Mouse (Mus musculus) liver, embryonic 12.5 days (tissue): ENCODE data around the gene Comt. TPM values are rescaled to one million over a fixed set of nuclear protein-coding genes. Genes with fewer than 3 reads are reported as not detected.

Experiments used
- ATAC-seq: fragments of 200-750 bp; cut with Nextera tagmentation; 2 replicates; pipeline ENCODE4 v1.8.0; 2017; ENCODE audit warnings: moderate number of reproducible peaks, mild to moderate bottlenecking, moderate library complexity
- H3K27ac ChIP-seq: fragments of 300-500 bp; sonication (generic); 2 replicates; pipeline ENCODE4 v1.5.1; 2016; ENCODE audit warnings: mild to moderate bottlenecking
- H3K27me3 ChIP-seq: fragments of 300-500 bp; sonication (generic); replicated peaks from 2 replicates; pipeline ENCODE4 v1.6.1; 2016; ENCODE audit warnings: mild to moderate bottlenecking, moderate library complexity
- H3K36me3 ChIP-seq: fragments of 300-500 bp; sonication (generic); 2 replicates; pipeline ENCODE4 v1.6.1; 2016; ENCODE audit warnings: mild to moderate bottlenecking, moderate library complexity
- H3K4me1 ChIP-seq: fragments of 300-500 bp; sonication (generic); 2 replicates; pipeline ENCODE4 v1.6.1; 2016
- H3K4me2 ChIP-seq: fragments of 300-500 bp; sonication (generic); 2 replicates; pipeline ENCODE4 v1.6.1; 2016; ENCODE audit warnings: mild to moderate bottlenecking, moderate library complexity
- H3K4me3 ChIP-seq: fragments of 300-500 bp; sonication (generic); 2 replicates; pipeline ENCODE4 v1.5.1; 2016; ENCODE audit warnings: mild to moderate bottlenecking, moderate library complexity
- H3K9ac ChIP-seq: fragments of 300-500 bp; sonication (generic); 2 replicates; pipeline ENCODE4 v1.6.1; 2016; ENCODE audit warnings: mild to moderate bottlenecking, moderate library complexity
- H3K9me3 ChIP-seq: fragments of 300-500 bp; sonication (generic); replicated peaks from 2 replicates; pipeline ENCODE4 v1.6.1; 2016; ENCODE audit warnings: mild to moderate bottlenecking, moderate library complexity
- WGBS: fragments of 180-500 bp; shearing (Covaris S2); methylation state at CpG from one replicate; pipeline ENCODE4 v1.1.7; 2016; ENCODE audit not compliant: insufficient replicate concordance; 5-methylcytosine and 5-hydroxymethylcytosine counted together
- polyA plus RNA-seq: library from polyadenylated mRNA; unstranded; fragments of >200 nt; fragmentation: Nextera tagmentation; extraction: Ambion mirVana; gene quantifications from 2 replicates; pipeline ENCODE4 v1.2.1, GENCODE M21; 2016

Gene Comt
- polyA plus RNA-seq, 1 experiment from 2014 or later, result 120 TPM

GRCm38 (mm10) chr16:18430641-18431212 lies 4.1 kb upstream of the Comt start:
- H3K4me3 ChIP-seq, result peak overlapping the region; percentile 85
- peak overlapping the region; percentile 95 for H3K27ac ChIP-seq
- WGBS, result 41% methylated on average over 8 of the region's 8 CpGs
- no peaks in the 10 kb centered on the region for H3K9me3 ChIP-seq
- H3K9ac ChIP-seq, result peak overlapping the region; percentile 95
- peaks cover 63% of the 10 kb centered on the region for H3K4me1 ChIP-seq
- H3K36me3 ChIP-seq, result peaks cover 55% of the 10 kb centered on the region
- peak overlapping the region; percentile 88 for H3K4me2 ChIP-seq
- no peak for ATAC-seq
- H3K27me3 ChIP-seq, result no peaks in the 10 kb centered on the region

DNA sequence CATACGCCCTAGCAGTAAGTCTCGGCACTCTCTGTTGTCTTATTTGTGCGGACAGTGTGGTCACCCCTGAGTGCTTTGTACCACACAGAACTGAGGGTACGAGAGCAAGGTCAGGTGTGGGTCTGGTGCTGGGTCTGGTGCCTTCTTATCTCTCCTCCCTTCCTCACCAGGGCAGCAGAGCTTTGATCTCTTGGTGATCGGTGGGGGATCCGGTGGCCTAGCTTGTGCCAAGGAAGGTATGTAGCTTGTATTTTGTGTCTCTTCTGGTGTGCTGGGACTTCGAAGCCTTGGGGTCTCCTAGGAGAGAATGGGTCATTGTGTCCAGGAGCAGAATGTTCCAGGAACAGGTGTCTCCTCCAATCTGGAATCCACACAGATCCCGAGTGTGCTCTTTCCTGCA lies 3.0 kb upstream of the Comt start:
- ATAC-seq, result no peak

GRCm38 (mm10) chr16:18428516-18429042 lies 1.9 kb upstream of the Comt start:
- peak overlapping the region; percentile 88 for H3K4me2 ChIP-seq
- H3K9ac ChIP-seq, result peak overlapping the region; percentile 95
- H3K4me3 ChIP-seq, result peak overlapping the region; percentile 85
- WGBS, result 19% methylated on average over 7 of the region's 7 CpGs
- no peaks in the 10 kb centered on the region for H3K9me3 ChIP-seq
- H3K4me1 ChIP-seq, result peaks cover 75% of the 10 kb centered on the region
- H3K36me3 ChIP-seq, result peaks cover 44% of the 10 kb centered on the region
- H3K27me3 ChIP-seq, result no peaks in the 10 kb centered on the region
- H3K27ac ChIP-seq, result peak overlapping the region; percentile 95
- ATAC-seq, result peak; percentile 94

More for the DNA sequence above, 3.0 kb upstream of the Comt start:
- Histone ChIP-seq H3K4me1 (peaks cover 68% of the 10 kb centered on the region), H3K36me3 (peaks cover 44% of the 10 kb centered on the region), H3K9ac (peak overlapping the region; percentile 95), H3K27me3 (no peaks in the 10 kb centered on the region), H3K4me2 (peak overlapping the region; percentile 88), H3K9me3 (no peaks in the 10 kb centered on the region), H3K4me3 (peak overlapping the region; percentile 85), H3K27ac (peak overlapping the region; percentile 95)
- WGBS, result 38% methylated on average over 8 of the region's 8 CpGs

GRCm38 (mm10) chr16:18428011-18428515 lies 1.4 kb upstream of the Comt start:
- H3K4me2 ChIP-seq, result peak overlapping the region; percentile 88
- H3K27me3 ChIP-seq, result no peaks in the 10 kb centered on the region
- ATAC-seq, result no peak
- peaks cover 78% of the 10 kb centered on the region for H3K4me1 ChIP-seq
- H3K27ac ChIP-seq, result peak overlapping the region; percentile 95
- H3K36me3 ChIP-seq, result peaks cover 45% of the 10 kb centered on the region
- H3K9me3 ChIP-seq, result no peaks in the 10 kb centered on the region
- H3K4me3 ChIP-seq, result peak overlapping the region; percentile 85
- 52% methylated on average over 5 of the region's 5 CpGs for WGBS
- H3K9ac ChIP-seq, result peak overlapping the region; percentile 95

DNA sequence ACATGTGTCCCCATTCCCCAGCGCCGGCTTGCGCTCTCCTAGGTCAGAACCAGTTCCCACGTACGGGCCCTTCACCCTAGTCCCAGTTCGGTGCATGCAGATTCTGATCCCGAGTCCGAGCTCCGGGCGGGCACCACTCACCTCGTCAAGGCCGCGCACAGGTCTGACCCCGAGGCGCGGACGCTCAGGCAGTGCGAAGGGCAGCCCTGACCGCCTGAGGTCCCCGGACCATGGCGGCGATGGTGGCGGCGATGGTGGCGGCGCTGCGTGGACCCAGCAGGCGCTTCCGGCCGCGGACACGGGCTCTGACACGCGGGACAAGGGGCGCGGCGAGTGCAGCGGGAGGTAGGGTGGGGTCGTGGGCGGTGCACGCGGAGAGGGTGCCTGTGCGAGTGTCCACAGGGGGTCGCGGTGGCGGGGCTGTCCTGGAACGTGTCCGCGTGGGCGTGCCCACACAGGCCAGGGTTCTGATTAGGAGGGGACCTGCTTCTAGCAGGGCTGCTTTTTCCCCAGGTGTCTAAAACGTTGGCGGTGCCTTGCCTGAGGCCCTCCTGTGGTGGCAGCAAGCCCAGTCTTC lies 349 bp downstream of the Comt start, which contains the start of gene Txnrd2:
Gene Txnrd2, plus strand, starts transcription at position 170 of the 577 bp plus-strand sequence.
- H3K27me3 ChIP-seq, result no peaks in the 10 kb centered on the region
- peak within 1 kb of the TSS; percentile 95 for H3K27ac ChIP-seq
- peak; percentile 64 for ATAC-seq
- peaks cover 76% of the 10 kb centered on the region for H3K4me1 ChIP-seq
- peak within 1 kb of the TSS; percentile 95 for H3K9ac ChIP-seq
- peak within 1 kb of the TSS; percentile 88 for H3K4me2 ChIP-seq
- H3K9me3 ChIP-seq, result no peaks in the 10 kb centered on the region
- peaks cover 46% of the 10 kb centered on the region for H3K36me3 ChIP-seq
- under 1% methylated on average over 51 of the region's 52 CpGs for WGBS
- peak within 1 kb of the TSS; percentile 85 for H3K4me3 ChIP-seq

DNA sequence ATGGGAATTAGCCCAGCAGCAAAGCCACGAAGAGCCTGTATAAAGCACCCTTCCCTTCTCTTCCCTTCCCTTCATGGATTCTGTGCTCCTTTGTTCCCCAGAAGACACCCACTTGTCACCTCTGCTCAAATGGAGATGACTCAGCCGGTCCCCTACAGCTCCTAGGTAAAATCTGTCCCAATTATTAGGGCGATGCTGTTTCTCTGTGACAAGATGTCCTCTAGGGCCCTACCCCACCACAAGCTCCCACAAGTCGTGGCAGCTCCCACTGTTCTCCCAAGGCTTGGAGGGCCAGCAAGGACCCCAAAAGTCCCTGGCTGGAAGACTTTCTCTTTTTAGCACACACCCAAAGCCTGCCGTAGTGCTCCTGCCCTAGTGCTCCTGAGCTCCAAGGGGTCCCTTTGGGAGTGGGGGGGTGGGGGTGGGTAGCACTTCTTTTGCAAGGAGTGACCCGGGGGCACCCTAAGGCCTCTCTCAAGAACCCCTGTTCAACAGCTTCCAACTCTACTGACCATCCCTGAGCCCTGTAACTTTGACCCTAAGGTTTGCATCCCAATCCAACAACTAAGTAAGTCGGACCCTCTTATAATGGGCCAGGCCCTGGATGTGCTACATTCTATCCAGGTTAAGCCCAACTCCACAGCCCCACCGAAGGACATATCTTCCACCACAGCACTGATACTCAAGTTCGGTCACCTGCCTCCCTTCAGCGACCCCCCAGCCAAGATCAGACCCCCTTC lies 1.0 kb downstream of the Comt start:
- peak overlapping the region; percentile 95 for H3K27ac ChIP-seq
- H3K27me3 ChIP-seq, result no peaks in the 10 kb centered on the region
- 11% methylated on average over 10 of the region's 10 CpGs for WGBS
- H3K9me3 ChIP-seq, result no peaks in the 10 kb centered on the region
- peaks cover 75% of the 10 kb centered on the region for H3K4me1 ChIP-seq
- peak overlapping the region; percentile 88 for H3K4me2 ChIP-seq
- no peak for ATAC-seq
- peaks cover 45% of the 10 kb centered on the region for H3K36me3 ChIP-seq
- H3K9ac ChIP-seq, result peak overlapping the region; percentile 95
- peak overlapping the region; percentile 85 for H3K4me3 ChIP-seq

- Histone ChIP-seq H3K4me3 (peak overlapping the region; percentile 85), H3K9ac (peak overlapping the region; percentile 95), H3K27me3 (no peaks in the 10 kb centered on the region), H3K4me1 (peaks cover 77% of the 10 kb centered on the region), H3K4me2 (peak overlapping the region; percentile 88), H3K27ac (peak overlapping the region; percentile 95), H3K36me3 (peaks cover 45% of the 10 kb centered on the region), H3K9me3 (no peaks in the 10 kb centered on the region)
- WGBS, result 68% methylated on average over 11 of the region's 11 CpGs
- ATAC-seq, result no peak
Observed at GRCm38 (mm10) chr16:18424364-18425045, 2.1 kb downstream of the Comt start.

DNA sequence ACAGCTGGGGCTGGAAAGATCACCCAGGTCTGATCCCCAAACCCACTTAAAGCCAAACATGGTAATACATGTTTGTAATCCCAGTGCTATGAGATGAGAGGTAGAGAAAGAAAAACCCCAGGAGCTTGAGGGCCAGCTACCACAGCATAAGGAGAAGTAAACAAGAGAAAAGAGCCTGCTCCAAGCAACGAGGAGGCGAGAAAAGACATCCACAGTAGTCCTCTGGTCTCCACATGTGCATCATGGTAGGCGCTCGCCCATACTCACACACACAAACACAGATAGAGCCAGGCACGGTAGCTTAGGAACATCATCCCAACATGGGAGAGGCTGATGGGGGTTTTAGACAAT lies 2.8 kb downstream of the Comt start:
- no peaks in the 10 kb centered on the region for H3K27me3 ChIP-seq
- H3K4me1 ChIP-seq, result peaks cover 83% of the 10 kb centered on the region
- peak overlapping the region; percentile 95 for H3K27ac ChIP-seq
- peaks cover 45% of the 10 kb centered on the region for H3K36me3 ChIP-seq
- peak overlapping the region; percentile 88 for H3K4me2 ChIP-seq
- 81% methylated on average over 5 of the region's 5 CpGs for WGBS
- H3K9ac ChIP-seq, result peak overlapping the region; percentile 95; the same call in 1 of the 2 replicates
- H3K4me3 ChIP-seq, result peak overlapping the region; percentile 85
- ATAC-seq, result no peak
- no peaks in the 10 kb centered on the region for H3K9me3 ChIP-seq

- WGBS, result 83% methylated on average over 7 of the region's 7 CpGs
Observed at GRCm38 (mm10) chr16:18423203-18423914, 3.3 kb downstream of the Comt start.

GRCm38 (mm10) chr16:18420571-18420970 lies 6.1 kb downstream of the Comt start:
- H3K9ac ChIP-seq, result peak overlapping the region; percentile 61
- WGBS, result 71% methylated on average over 3 of the region's 3 CpGs
- H3K4me2 ChIP-seq, result peak overlapping the region; percentile 51
- peak overlapping the region; percentile 89 for H3K27ac ChIP-seq
- H3K4me3 ChIP-seq, result no peak overlapping the region
- H3K27me3 ChIP-seq, result no peaks in the 10 kb centered on the region
- H3K36me3 ChIP-seq, result peaks cover 76% of the 10 kb centered on the region
- H3K4me1 ChIP-seq, result peaks cover 88% of the 10 kb centered on the region
- ATAC-seq, result no peak
- no peaks in the 10 kb centered on the region for H3K9me3 ChIP-seq

More at GRCm38 (mm10) chr16:18423203-18423914, 3.3 kb downstream of the Comt start:
- H3K9ac ChIP-seq, result peak overlapping the region; percentile 95; the same call in 1 of the 2 replicates
- no peaks in the 10 kb centered on the region for H3K27me3 ChIP-seq
- H3K36me3 ChIP-seq, result peaks cover 50% of the 10 kb centered on the region
- no peak for ATAC-seq
- no peaks in the 10 kb centered on the region for H3K9me3 ChIP-seq
- peak overlapping the region; percentile 95; the same call in 1 of the 2 replicates for H3K27ac ChIP-seq
- H3K4me2 ChIP-seq, result peak overlapping the region; percentile 88
- H3K4me1 ChIP-seq, result peaks cover 86% of the 10 kb centered on the region
- peak overlapping the region; percentile 85 for H3K4me3 ChIP-seq

- peaks cover 82% of the 10 kb centered on the region for H3K4me1 ChIP-seq
- peak; percentile 57 for ATAC-seq
- peak overlapping the region; percentile 89 for H3K27ac ChIP-seq
- no peaks in the 10 kb centered on the region for H3K9me3 ChIP-seq
- 0% methylated on average over 1 of the region's 1 CpGs for WGBS
- peak overlapping the region; percentile 61 for H3K9ac ChIP-seq
- no peaks in the 10 kb centered on the region for H3K27me3 ChIP-seq
- peaks cover 83% of the 10 kb centered on the region for H3K36me3 ChIP-seq
- H3K4me3 ChIP-seq, result peak overlapping the region; percentile 14; the same call in 1 of the 2 replicates
- peak overlapping the region; percentile 51 for H3K4me2 ChIP-seq
Observed at GRCm38 (mm10) chr16:18419603-18420026, 7.0 kb downstream of the Comt start.
